Mouse (Mus musculus) ES-E14 (cell line): ENCODE measurements around the gene Zfp688. TPM values are rescaled to one million over a fixed set of nuclear protein-coding genes. Genes with fewer than 3 reads are reported as not detected.

Source experiments
- DNase-seq: peaks from one replicate; pipeline ENCODE4 v3.0.0-alpha.2; 2013; ENCODE audit warnings: low read depth, low spot score
- H3K27ac ChIP-seq: 2 replicates; pipeline ENCODE4 v1.5.1; 2012; ENCODE audit warnings: low read depth, mild to moderate bottlenecking, low read length, moderate library complexity, mixed read lengths; ENCODE audit not compliant: poor library complexity, insufficient read depth, severe bottlenecking
- H3K36me3 ChIP-seq: 2 replicates; pipeline ENCODE4 v1.6.1; 2012; ENCODE audit warnings: mild to moderate bottlenecking, low read length, moderate library complexity, mixed read lengths; ENCODE audit not compliant: control insufficient read depth, poor library complexity, insufficient read depth, severe bottlenecking
- H3K4me1 ChIP-seq, 2 experiments: fragments of 150-350 bp in 1 of 2; sonication (generic) in 1 of 2; 2 replicates each; pipeline ENCODE4 v1.6.1; 2012; ENCODE audit warnings: low read length in 2 of 2, mild to moderate bottlenecking in 1 of 2, mixed read lengths in 1 of 2; ENCODE audit not compliant: control insufficient read depth in 2 of 2, insufficient read depth in 2 of 2, poor library complexity in 1 of 2
- H3K4me3 ChIP-seq, 2 experiments: fragments of 150-350 bp in 1 of 2; sonication (generic) in 1 of 2; 2 replicates each; pipeline ENCODE4 v1.5.1; 2012; ENCODE audit warnings: low read length in 2 of 2, low read depth in 1 of 2, mild to moderate bottlenecking in 1 of 2, mixed read lengths in 1 of 2; ENCODE audit not compliant: insufficient read depth in 1 of 2, poor library complexity in 1 of 2, severe bottlenecking in 1 of 2
- H3K9ac ChIP-seq: 2 replicates; pipeline ENCODE4 v1.6.1; 2012; ENCODE audit warnings: low read depth, mild to moderate bottlenecking, low read length, mixed read lengths; ENCODE audit not compliant: poor library complexity, insufficient read depth, severe bottlenecking
- H3K9me3 ChIP-seq: fragments of 150-350 bp; sonication (generic); 2 replicates; pipeline ENCODE4 v1.6.1; 2012; ENCODE audit warnings: low read depth, mild to moderate bottlenecking, low read length; ENCODE audit not compliant: control insufficient read depth, insufficient read depth
- CHD2 ChIP-seq: IDR thresholded peaks from 2 replicates; pipeline ENCODE4 v1.6.1; 2014; ENCODE audit warnings: mild to moderate bottlenecking, low read depth, low read length, inconsistent platforms
- HCFC1 ChIP-seq: IDR thresholded peaks from 2 replicates; pipeline ENCODE4 v1.6.1; 2012; ENCODE audit warnings: low read length, inconsistent platforms, borderline replicate concordance; ENCODE audit not compliant: insufficient read depth
- MAFK ChIP-seq: IDR thresholded peaks from 2 replicates; pipeline ENCODE4 v1.6.1; 2014; ENCODE audit warnings: mild to moderate bottlenecking, low read depth, low read length, inconsistent platforms; ENCODE audit not compliant: insufficient read depth
- ZC3H11A ChIP-seq: IDR thresholded peaks from 2 replicates; pipeline ENCODE4 v1.6.1; 2012; ENCODE audit warnings: low read depth, mild to moderate bottlenecking, inconsistent platforms, low read length, borderline replicate concordance
- ZNF384 ChIP-seq: IDR thresholded peaks from 2 replicates; pipeline ENCODE4 v1.6.1; 2012; ENCODE audit warnings: low read depth, low read length, inconsistent platforms
- in situ Hi-C, 2 experiments: fragments of 600-800 bp; cut with MboI; formaldehyde crosslinking; loops; one replicate each; pipeline ENCODE4 v1.15.1; 2025; ENCODE audit warnings: low sequenced_read_pairs in 2 of 2, inconsistent platforms in 1 of 2; ENCODE audit not compliant: unreplicated experiment in 2 of 2
- total RNA-seq: library from RNA; depleted of rRNA; stranded (reverse); fragments of 300-350 nt; gene quantifications from 2 replicates; pipeline ENCODE4 v1.2.3, GENCODE M21; 2012; rRNA removed

Zfp688 gene
- 12.5 and 17.3 TPM in 2 replicates for total RNA-seq

GRCm38 (mm10) chr7:127421388-127422191 lies at the start of gene Zfp688:
Zfp688 (minus strand) TSS chr7:127422068.
- Histone ChIP-seq H3K4me3 (peak within 1 kb of the TSS; percentile 86 to 97), H3K9ac (peak within 1 kb of the TSS; percentile 92), H3K36me3 (peaks cover 5% of the 10 kb centered on the region; the same call in 1 of the 2 replicates), H3K27ac (no peak within 1 kb of the TSS; the same call in 1 of the 2 replicates), H3K4me1 (no peaks in the 10 kb centered on the region), H3K9me3 (no peaks in the 10 kb centered on the region)
- in situ Hi-C loops, result no loop called here
- TF ChIP-seq MAFK (no peak), HCFC1 (peak; percentile 58; the same call in 1 of the 2 replicates), CHD2 (no peak)
- peak; percentile 77 for DNase-seq

- Histone ChIP-seq H3K4me3 (peak overlapping the region; percentile 90 to 97), H3K9me3 (0 out of 2 replicates have a peak, but pooled peaks cover 7% of the 10 kb centered on the region), H3K27ac (peak overlapping the region; percentile 96), H3K9ac (peak overlapping the region; percentile 91), H3K36me3 (peaks cover 37% of the 10 kb centered on the region), H3K4me1 (peaks cover 2 to 3% of the 10 kb centered on the region in 2 experiments; a peak in 1 of 4 replicates)
- no peak for TF ChIP-seq ZC3H11A
- no peak for TF ChIP-seq CHD2
- no peak for TF ChIP-seq MAFK
- no peak for TF ChIP-seq HCFC1
- no peak for TF ChIP-seq ZNF384
- in situ Hi-C loops, result no loop called here
- no peak for DNase-seq
Observed at GRCm38 (mm10) chr7:127471646-127472010, 49.8 kb upstream of the Zfp688 start.

- peak; percentile 95 for DNase-seq
- Histone ChIP-seq H3K9me3 (0 out of 2 replicates have a peak, but pooled peaks cover 7% of the 10 kb centered on the region), H3K4me3 (peak overlapping the region; percentile 90 to 97), H3K4me1 (peaks cover 2 to 3% of the 10 kb centered on the region in 2 experiments; a peak in 1 of 4 replicates), H3K9ac (peak overlapping the region; percentile 91), H3K36me3 (peaks cover 34% of the 10 kb centered on the region), H3K27ac (peak overlapping the region; percentile 96)
- in situ Hi-C loops, result no loop called here
- TF ChIP-seq MAFK (0 out of 2 replicates have a peak, but pooled peaks have one; percentile 5), ZNF384 (no peak), HCFC1 (peak; percentile 85), CHD2 (peak; percentile 43; the same call in 1 of the 2 replicates), ZC3H11A (no peak)
Observed at GRCm38 (mm10) chr7:127470743-127471645, 49.1 kb upstream of the Zfp688 start.

- H3K4me3 ChIP-seq, result peak overlapping the region; percentile 90 to 97
- in situ Hi-C loops, result no loop called here
- H3K4me1 ChIP-seq, result peaks cover 2 to 3% of the 10 kb centered on the region in 2 experiments; a peak in 1 of 4 replicates
- H3K36me3 ChIP-seq, result peaks cover 26% of the 10 kb centered on the region
- DNase-seq, result no peak
- H3K9ac ChIP-seq, result peak overlapping the region; percentile 91
- 0 out of 2 replicates have a peak, but pooled peaks cover 7% of the 10 kb centered on the region for H3K9me3 ChIP-seq
- no peak for TF ChIP-seq CHD2
- no peak for TF ChIP-seq MAFK
- no peak for TF ChIP-seq HCFC1
- TF ChIP-seq ZC3H11A, result no peak
- TF ChIP-seq ZNF384, result no peak
- peak overlapping the region; percentile 96 for H3K27ac ChIP-seq
Observed at GRCm38 (mm10) chr7:127470011-127470715, 48.3 kb upstream of the Zfp688 start.
